Mouse (Mus musculus) neutrophil, adult 5-6 weeks (primary cell): ENCODE results near the gene Ccdc154. TPM values are rescaled to one million over a fixed set of nuclear protein-coding genes. Genes with fewer than 3 reads are reported as not detected.
"Not testable (repeated sequence)": the region's sequence is repeated elsewhere in the genome, so short reads cannot be mapped to it uniquely, and the experiment has no call there.

ENCODE experiments used
- ATAC-seq: fragments of 151-379, 151-347 bp; 2 replicates; pipeline ENCODE4 v1.8.0; 2017; ENCODE audit warnings: mild to moderate bottlenecking, moderate TSS enrichment; ENCODE audit not compliant: insufficient number of reproducible peaks, poor library complexity, low FRiP score, severe bottlenecking; ENCODE audit errors: extremely low read depth
- total RNA-seq: library from RNA; stranded (forward); fragments of 200-1000 nt; gene quantifications from 2 replicates; pipeline ENCODE4 v1.2.3, GENCODE M21; 2017

The Ccdc154 gene
- 0.12 TPM in 1 of 2 replicates, not detected in the other for total RNA-seq

DNA sequence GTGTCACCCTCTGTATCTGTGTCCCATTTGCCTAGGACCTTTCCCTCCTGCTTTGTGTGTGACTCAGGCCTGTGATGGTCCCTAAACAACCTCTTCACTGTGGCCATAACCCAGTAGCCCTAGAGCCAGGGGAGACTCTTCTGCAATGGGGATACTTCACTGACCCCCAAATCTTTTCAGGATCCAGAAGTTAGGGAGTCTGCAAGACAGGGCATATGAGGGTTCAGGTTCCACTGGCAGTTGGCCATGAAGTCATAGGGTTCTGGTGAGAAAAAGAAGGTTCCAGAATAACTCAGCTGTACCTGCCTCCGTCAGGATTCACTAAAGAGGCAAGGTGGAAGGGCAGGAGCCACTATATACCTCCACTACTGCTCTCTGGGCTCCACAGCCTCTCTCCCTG is at the start of gene Ccdc154:
Ccdc154 (plus strand) TSS at position 301 of the 400 bp plus-strand sequence.
- no peak for ATAC-seq

DNA sequence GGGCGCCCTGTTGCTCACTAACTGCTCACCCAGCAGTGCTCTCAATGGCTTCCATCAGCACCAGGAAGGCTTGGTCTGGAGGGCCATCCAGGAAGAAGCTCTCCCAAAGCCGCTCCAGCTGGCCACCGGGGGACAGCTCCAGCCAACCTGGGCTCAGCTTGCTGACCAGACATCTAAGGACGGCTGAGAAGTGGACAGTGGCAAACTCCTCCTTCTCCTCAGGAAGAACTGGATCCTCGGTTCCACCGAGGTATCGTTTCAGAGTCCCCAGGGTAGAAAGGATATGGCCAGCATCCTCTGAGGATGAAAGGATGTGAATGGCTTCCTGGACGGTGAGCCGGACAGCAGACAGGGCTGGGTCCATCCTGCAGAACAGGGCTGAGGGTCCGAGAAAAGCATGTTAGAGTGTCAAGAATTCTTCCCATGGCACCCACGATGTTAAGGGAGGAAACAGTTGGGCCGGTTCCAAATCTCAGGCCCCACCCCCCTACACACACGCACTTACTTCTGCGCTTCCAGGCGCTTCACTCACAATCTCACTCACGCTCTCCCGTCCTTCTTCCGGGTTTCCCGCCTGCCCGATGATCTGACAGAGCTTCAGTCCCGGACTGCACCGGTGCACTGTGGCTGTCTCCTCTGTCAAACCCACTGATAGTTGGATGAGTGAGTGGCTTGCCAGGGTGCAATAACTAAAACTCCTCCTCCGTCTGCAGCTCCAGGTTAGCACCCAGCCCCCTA is 47.2 kb upstream of the Ccdc154 start:
- no peak for ATAC-seq

DNA sequence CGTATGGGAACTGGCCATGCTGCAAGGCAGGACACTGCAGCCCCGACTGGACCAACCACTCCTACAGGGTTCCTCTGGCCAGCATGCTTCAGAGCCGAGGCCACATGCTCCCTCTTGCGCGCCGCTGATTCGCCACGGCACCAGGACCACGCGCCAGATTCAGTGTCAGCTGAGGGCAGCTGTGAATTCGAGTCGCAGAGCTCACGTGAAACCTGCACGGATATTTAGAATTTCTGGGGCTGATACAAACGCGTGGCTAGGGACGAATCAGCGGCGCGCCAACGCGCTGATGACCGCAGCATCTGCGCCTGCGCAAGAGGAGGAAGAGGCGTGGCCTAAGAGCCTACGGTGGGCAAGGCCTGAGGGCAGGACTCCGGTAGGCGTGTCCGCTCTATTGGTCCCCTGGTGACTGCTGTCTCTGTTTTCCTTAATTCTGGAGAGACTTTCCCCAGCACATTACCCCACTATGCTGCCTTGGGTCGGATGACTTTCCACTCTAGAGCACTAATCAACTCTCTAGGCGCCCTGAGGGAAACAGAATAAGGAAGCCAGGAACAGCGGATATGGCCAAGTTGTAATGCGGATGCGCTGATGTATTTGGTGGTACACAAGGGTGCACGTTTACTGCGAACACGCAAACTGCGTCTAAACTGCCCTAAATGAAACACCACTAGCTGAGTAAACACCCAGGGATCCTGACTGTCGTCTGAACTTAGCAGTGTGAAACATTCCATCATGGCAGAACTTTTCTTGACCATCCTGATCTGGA is 46.4 kb upstream of the Ccdc154 start, which contains the start of gene Telo2:
Telo2 (minus strand) TSS at position 304 of the 769 bp plus-strand sequence.
- peak; percentile 85 for ATAC-seq

DNA sequence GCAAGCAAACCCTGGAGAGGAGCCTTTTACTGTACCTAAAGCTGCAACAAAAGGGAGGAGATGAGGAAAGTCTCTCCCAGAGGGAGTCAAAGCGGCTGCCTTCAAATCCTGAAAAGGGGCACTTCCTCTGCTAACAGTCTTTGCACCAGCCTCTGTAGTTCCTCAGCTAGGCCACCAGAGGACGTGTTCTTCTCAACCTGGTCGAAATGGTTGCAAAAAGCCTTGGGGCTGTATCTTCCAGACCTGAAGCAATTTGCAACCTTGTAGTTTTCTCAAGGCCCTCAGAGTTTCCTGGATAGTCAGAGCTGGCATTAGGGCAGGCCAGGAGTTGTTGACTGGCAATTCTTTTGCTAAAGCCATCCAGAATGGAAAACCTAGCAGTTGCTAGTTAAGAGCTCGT is 45.0 kb upstream of the Ccdc154 start:
- ATAC-seq, result no peak

DNA sequence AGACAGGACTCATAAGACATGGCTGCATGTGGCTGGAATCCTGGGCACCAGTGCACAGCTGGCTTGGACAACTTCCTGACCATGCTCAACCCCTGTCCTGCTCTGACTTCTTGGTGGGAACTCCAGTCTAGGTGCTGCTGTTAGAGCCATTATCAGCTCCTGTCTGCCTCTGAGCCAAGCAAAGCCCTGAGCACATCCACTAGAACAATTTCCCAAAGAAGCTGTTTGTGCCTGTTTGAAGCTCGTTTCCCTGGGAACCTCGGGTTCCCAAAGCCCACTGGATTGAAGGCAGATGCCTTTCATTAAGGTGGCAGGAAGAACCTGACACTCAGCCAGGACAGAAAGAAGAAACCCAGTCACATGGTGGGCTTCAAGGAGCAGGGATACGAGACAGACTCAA is 41.9 kb upstream of the Ccdc154 start, which contains the start of gene Ptx4:
Ptx4 (plus strand) TSS at position 355 of the 400 bp plus-strand sequence.
- no peak for ATAC-seq

DNA sequence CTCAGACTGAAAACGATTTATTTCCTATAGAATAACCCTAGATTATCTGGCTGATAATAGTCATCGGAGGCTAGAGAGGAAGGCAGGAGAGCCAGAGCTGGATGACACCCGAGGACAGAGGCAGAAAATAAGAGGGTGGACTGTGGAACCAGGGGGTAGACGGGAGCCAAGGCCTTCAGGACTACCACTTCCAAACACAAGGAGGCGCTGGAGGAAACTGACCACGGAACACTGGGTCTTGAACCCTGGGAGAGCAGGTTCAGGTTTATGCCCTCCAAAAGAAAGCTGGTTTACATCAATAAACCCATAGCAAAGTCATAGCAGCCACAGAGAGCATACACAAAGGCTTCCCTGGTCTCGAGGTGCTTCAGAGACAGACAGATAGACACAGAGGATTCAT is 38.3 kb upstream of the Ccdc154 start:
- ATAC-seq, result peak; percentile 47; the same call in 1 of the 2 replicates

DNA sequence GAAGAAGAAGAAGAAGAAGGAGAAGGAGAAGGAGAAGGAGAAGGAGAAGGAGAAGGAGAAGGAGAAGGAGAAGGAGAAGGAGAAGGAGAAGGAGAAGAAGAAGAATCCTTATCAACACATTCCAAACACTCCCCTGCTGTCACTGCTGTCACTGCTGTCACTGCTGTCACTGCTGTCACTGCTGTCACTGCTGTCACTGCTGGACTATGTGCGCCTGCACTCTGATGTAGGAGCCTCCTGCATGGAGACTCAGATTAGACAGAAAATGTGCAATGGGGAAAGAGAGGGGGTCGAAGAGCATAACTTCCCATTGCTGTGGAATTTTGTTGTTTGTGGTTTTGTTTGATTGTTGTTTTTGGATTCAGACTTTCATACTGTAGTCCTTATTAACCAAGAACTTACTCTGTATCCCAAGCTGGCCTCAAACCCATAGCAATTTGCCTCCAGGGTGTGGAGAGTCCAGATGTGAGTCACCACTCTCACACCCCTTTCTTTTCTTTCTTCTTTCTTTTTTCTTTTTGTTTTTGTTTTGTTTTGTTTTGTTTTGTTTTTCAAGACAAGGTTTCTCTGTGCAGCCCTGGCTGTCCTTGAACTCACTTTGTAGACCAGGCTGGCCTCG is 36.7 kb upstream of the Ccdc154 start:
- ATAC-seq, result not testable (repeated sequence)

DNA sequence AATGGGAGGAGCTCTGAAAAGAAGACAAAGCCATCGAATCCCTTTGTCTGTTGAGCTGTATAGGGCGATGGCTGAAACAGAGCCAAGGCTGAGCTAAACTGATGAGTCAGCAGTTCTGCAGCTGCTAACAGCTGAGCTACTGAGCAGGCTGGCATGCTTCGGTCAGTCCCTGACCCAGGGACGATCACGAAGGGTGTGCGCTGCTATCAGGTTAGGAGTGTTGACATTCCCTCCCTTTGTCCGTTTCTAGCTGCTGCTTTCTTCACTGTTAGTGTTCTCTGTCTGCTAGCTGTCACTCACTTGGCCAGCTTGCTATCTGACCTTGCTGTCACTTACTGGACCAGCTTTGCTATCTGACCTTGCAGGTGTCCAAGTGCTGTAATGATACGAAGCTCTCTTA is 35.2 kb upstream of the Ccdc154 start:
- ATAC-seq, result no peak

DNA sequence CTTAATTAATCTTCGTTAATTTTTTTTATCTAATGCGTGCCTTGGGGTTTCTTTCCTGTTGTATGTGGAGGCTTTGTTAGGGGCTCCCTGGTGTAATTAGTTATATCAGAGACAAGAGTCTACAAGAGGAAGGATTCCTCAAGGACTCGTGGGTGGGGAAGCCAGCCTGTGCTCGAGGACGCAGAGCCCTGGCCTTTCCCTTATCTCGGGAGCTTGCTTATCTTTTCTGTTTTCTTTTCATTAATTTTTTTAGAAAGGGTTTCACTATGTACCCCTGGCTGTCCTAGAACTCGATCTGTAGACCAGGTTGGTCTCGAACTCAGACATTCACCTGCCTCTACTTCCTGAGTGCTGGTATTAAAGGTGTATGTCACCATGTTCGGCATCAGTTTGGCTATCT is 34.6 kb upstream of the Ccdc154 start:
- ATAC-seq, result no peak

DNA sequence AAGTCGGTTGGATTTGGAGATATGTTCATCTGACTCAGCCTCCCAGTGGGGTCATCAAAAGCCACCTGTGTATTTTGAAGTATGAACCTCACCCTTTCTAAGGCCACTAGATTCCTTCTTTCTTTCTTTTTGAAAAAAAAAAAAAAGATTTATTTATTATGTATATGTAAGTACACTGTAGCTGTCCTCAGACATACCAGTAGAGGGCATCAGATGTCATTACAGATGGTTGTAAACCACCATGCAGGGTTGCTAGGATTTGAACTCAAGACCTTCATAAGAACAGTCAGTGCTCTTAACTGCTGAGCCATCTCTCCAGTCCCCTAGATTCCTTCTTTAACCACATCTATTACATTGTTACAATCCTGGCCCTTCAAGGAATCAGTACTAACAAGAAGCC is 32.2 kb upstream of the Ccdc154 start:
- no peak for ATAC-seq

DNA sequence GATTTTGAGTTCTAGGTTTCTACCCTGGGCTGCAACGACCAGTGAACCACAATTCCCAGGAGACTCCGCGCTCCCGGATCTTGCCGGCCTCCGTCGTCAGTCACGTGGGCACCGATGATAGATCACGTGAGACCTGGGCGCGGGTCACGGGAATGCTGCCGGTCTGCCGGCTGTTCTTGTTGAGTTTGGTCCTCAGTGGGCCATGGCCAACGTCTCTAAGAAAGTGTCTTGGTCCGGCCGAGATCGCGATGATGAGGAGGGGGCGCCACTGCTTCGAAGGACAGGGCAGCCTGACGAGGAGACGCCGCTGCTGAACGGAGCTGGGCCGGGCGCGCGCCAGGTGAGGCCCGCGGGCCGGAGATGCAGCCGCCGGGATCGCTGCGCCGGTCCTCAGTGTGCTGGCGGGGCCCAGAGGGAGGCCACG is 29.0 kb upstream of the Ccdc154 start, which contains the start of gene Clcn7:
Clcn7 (plus strand) TSS at position 117 of the 424 bp plus-strand sequence.
- ATAC-seq, result peak; percentile 68

DNA sequence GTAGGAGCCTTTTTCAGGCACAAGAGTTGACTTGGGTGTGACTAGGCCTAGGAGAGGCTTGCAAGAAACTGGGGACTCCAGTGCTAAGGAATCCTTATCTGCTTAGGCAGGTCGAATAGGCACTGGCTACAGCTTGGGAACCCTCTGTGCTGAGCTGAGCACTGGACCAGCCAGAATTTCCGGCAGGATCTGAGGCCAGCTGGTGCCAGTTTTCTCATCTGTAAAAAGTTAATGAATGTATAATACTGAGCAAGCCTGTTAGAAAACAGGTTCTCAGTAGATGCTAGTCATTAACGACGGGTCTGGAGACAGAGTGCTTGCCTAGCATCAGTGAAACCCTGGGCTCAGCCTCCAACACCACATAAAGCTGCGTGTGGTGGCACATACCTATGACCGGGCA is 26.6 kb upstream of the Ccdc154 start:
- ATAC-seq, result no peak

DNA sequence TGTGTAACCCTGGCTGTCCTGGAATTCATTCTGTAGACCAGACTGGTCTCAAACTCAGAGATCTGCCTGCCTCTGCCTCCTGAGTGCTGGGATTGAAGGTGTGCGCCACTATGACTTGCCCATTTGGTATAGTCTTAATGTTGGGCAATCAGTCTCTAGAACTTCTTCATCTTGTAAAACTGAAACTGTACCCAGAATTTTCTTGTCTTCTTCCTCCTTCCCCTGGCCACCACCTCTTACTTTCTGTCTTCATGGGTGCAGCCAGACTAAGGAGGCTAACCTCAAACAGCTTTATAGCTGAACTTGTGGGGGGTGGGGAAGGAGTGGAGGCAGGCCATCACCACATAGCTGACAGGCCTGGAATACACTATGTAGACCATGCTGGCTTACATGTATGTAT is 23.5 kb upstream of the Ccdc154 start:
- no peak for ATAC-seq

DNA sequence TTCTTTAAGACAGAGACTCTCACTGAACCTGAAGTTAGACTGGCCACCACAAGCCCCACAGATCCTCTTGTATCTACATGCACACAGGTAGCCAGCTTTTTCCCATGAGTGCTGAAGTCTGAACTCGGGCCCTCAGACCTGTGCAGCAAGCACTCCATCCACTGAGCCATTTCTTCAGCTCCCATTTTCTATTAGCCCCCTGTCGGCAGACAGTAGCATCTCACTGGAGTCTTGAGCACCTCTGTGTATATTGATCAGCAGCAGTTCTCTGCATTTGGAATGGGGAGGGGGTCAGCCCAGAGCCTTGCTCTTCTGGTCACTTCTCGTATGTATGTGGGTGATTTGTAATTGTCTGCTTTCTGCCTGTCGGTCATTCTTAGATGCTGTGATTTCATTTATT is 22.3 kb upstream of the Ccdc154 start:
- ATAC-seq, result no peak

DNA sequence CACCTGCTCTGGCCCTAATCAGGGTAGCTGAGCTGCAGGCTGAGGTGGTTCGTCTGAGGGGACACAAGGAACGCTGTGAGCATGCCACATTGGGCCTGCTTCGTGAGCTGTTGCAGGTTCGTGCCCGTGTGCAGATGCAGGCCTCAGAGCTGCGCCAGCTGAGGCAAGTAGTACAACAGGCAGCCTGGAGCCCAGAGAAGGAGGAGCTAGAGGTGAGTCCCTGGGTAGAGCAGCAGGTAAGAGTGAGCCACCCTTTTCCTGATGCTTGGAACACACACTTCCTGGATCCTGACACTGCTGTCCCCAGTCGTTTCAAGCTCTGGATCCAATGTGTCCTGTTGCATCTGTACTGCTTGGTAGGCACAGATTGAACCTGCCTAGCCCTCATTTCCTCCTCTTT is 1.1 kb downstream of the Ccdc154 start:
- ATAC-seq, result no peak

DNA sequence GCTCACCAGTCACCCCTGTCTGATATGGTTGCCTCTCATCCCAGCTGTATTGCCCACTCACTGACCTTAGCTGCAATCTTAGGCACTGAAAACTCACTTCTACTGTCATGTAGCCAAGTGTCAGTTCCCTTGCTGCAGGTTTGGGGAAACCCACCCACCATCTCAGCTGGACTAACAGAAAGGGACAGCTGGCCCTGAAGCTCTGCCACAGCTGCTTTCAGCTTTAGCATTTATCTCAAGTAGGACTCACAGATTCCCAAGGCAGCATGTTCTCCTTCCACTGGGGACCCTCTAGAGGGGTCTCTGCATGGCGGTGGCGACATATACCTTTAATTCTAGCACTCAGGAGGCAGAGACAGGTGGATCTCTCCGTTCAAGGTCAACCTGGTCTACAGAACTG is 2.5 kb downstream of the Ccdc154 start:
- no peak for ATAC-seq

DNA sequence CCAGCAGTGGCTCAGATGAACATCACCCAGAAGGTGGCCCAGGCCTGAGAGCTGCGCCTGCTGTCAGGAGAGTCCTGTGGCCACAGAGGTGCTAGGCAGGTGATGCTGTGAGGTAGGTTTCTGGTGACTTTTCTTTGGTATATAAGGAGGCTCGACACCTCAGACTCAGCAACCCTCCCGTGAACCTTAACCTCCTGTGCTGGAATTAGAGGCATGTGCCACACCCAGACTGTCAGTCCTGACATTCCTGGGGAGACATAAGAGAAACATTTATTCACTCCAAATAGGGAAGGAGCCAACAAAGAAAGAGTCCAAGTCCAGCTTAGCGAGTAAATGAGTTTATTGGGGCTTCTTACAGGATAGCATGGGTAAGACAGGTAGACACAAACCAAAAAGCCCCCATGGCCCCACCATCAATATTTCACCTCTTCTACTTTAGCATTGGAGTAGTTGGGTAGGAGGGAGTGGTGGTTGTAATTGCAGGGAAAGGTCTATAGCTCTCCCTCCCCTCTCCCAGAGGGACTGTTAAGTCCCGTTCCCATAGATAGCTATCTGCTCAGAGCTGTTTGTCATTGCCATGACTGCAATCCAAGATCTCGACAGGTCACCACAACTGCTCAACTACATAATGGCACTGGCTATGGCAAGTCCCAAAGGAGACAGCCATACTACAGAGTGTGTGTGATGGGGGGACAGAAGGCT is 3.9 kb downstream of the Ccdc154 start:
- ATAC-seq, result no peak

DNA sequence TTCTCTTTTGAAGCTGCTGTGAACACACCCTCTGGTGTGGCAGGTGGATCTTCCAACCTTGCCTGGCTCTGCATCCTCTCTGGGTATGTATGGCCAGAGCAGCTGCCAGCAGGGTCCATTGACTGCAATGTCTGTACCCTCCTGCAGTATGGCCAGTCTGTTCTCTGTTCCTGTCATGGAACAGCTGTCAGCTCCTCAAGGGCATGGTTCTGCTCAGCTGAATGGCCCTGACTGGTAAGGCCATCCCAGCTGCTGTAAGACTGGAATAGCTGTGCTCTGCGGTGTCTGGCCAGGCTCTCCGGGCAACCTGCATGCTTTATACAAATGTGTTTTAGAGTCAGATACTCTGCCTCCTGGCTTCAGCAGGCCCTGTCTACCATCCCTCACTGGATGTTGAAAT is 7.4 kb downstream of the Ccdc154 start:
- no peak for ATAC-seq

DNA sequence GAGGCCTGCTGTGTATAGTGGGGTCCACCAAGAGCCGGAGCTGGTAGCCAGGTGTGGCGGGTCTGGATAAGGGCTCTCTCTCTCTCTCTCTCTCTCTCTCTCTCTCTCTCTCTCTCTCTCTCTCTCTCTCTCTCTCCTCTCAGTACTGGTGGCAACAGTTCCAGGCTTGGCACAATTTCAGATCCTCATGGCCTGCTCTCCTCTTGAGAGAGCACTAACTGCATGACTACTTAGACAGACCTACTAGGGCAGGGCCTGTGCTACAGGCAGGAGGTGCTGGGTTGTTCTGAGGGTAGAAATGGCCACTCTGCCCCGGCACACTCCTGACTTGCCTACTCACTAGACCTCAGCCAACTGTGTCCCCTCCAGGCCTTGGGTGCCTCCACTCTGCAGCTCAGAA is 10.3 kb downstream of the Ccdc154 start:
- ATAC-seq, result no peak
